Mouse (Mus musculus): Measurements from ENCODE around the gene Lama1. TPM values are rescaled to one million over a fixed set of nuclear protein-coding genes. Genes with fewer than 3 reads are reported as not detected.
"Not testable (repeated sequence)": the region's sequence is repeated elsewhere in the genome, so short reads cannot be mapped to it uniquely, and the experiment has no call there.

Lama1 gene
- polyA plus RNA-seq, 1 experiment from 2014 or later, result 0.84 TPM

DNA sequence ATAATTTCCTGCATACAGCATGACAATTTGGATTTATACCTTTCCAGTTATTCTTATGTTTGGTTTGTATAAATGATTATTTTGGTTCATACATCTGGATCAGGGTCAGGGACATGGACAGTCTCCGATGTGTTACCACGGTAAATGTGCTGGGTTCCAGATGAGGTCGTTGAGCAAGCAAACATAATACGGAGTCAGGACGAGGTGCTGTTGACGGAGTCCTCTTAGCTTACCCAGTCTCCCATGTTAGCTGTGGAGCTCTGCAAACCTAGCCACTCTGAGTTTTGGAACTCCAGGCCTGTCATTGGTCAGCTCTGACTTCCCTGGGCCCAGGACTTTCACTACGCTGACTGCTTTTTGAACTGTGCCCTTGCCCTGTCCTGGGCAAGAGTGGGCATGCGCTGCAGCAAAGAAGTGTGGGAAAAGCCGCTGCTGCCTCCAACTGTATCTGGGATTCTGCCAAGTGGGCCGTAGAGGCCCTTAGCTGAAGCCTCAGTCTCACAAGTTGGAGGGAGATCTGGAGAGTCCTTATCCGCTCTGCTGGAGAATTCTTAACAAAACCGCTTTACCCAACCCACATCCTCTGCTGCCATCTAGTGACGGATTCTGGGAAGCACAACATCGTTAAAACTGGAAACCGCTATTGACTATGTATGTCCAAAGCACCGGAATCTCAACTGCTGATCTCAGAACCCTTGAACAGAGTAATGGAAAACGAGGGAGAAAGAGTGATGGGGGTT is 140.5 kb downstream of the Lama1 start:
- Histone ChIP-seq H3K4me1 (ENCODE audit: control insufficient read depth in 2 of 2, insufficient read depth in 2 of 2, low read length in 2 of 2) (no peaks in the 10 kb centered on the region), H3K9ac (ENCODE audit: low read length) (no peak overlapping the region), H3K4me2 (ENCODE audit: low read length) (0 out of 2 replicates have a peak overlapping the region, but pooled peaks have one; percentile 31), H3K9me3 (ENCODE audit: control insufficient read depth, low read length) (0 out of 2 replicates have a peak, but pooled peaks cover 3% of the 10 kb centered on the region), H3K27me3 (ENCODE audit: control insufficient read depth, insufficient read depth, low read length) (no peaks in the 10 kb centered on the region), H3K36me3 (ENCODE audit: control insufficient read depth, insufficient read depth, low read length) (no peaks in the 10 kb centered on the region), H3K4me3 (ENCODE audit: control insufficient read depth in 1 of 2, insufficient read depth in 1 of 2, low read depth in 1 of 2, low read length in 2 of 2) (no peak overlapping the region), H3K27ac (replicated peaks in 1 of 2; ENCODE audit: control insufficient read depth in 1 of 2, insufficient read depth in 1 of 2, low read depth in 2 of 2, low read length in 2 of 2) (no peak overlapping the region)
- WGBS, result 61% methylated on average over 17 of the region's 17 CpGs
- ATAC-seq (ENCODE audit: insufficient number of reproducible peaks, insufficient read depth, low FRiP score, low read depth), result no peak

DNA sequence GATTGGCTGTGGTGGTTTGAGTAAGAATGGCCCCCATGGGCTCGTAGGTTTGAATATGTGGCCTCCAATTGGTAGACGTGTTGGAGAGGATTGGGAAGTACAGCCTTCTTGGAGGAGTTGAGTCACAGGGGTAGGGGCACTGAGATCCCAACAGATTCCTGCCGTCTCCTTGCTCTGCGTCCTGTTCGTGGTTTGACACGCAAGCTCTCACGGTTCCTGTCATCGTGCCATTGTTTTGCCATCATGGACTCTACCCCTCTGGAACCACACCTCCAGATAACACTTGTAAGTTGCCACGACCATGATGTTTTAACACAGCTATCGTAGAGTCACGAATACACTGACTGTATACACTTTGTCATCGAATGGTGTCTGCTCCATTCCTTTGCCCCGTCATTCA is 141.9 kb downstream of the Lama1 start:
- Histone ChIP-seq H3K4me2 (ENCODE audit: low read length) (no peak overlapping the region), H3K36me3 (ENCODE audit: control insufficient read depth, insufficient read depth, low read length) (peaks cover 3% of the 10 kb centered on the region; the same call in 1 of the 2 replicates), H3K27ac (replicated peaks in 1 of 2; ENCODE audit: control insufficient read depth in 1 of 2, insufficient read depth in 1 of 2, low read depth in 2 of 2, low read length in 2 of 2) (no peak overlapping the region), H3K9me3 (ENCODE audit: control insufficient read depth, low read length) (0 out of 2 replicates have a peak, but pooled peaks cover 3% of the 10 kb centered on the region), H3K27me3 (ENCODE audit: control insufficient read depth, insufficient read depth, low read length) (no peaks in the 10 kb centered on the region), H3K9ac (ENCODE audit: low read length) (no peak overlapping the region), H3K4me3 (ENCODE audit: control insufficient read depth in 1 of 2, insufficient read depth in 1 of 2, low read depth in 1 of 2, low read length in 2 of 2) (no peak overlapping the region), H3K4me1 (ENCODE audit: control insufficient read depth in 2 of 2, insufficient read depth in 2 of 2, low read length in 2 of 2) (no peaks in the 10 kb centered on the region)
- 81% methylated on average over 13 of the region's 13 CpGs for WGBS
- no peak for ATAC-seq (ENCODE audit: insufficient number of reproducible peaks, insufficient read depth, low FRiP score, low read depth)

GRCm38 (mm10) chr17:67841494-67841893 is 144.4 kb downstream of the Lama1 start:
- 93% methylated on average over 2 of the region's 2 CpGs for WGBS
- ATAC-seq (ENCODE audit: insufficient number of reproducible peaks, insufficient read depth, low FRiP score, low read depth); H3K4me3 ChIP-seq (ENCODE audit: control insufficient read depth in 1 of 2, insufficient read depth in 1 of 2, low read depth in 1 of 2, low read length in 2 of 2); H3K4me1 ChIP-seq (ENCODE audit: control insufficient read depth in 2 of 2, insufficient read depth in 2 of 2, low read length in 2 of 2); H3K9ac ChIP-seq (ENCODE audit: low read length); H3K4me2 ChIP-seq (ENCODE audit: low read length); H3K36me3 ChIP-seq (ENCODE audit: control insufficient read depth, insufficient read depth, low read length); H3K27ac ChIP-seq (replicated peaks in 1 of 2; ENCODE audit: control insufficient read depth in 1 of 2, insufficient read depth in 1 of 2, low read depth in 2 of 2, low read length in 2 of 2); H3K9me3 ChIP-seq (ENCODE audit: control insufficient read depth, low read length); H3K27me3 ChIP-seq (ENCODE audit: control insufficient read depth, insufficient read depth, low read length): not testable (repeated sequence)

- ATAC-seq (ENCODE audit: insufficient number of reproducible peaks, insufficient read depth, low FRiP score, low read depth), result no peak
- Histone ChIP-seq H3K9me3 (ENCODE audit: control insufficient read depth, low read length) (no peaks in the 10 kb centered on the region), H3K36me3 (ENCODE audit: control insufficient read depth, insufficient read depth, low read length) (peaks cover 32% of the 10 kb centered on the region; the same call in 1 of the 2 replicates), H3K27me3 (ENCODE audit: control insufficient read depth, insufficient read depth, low read length) (peaks cover 49% of the 10 kb centered on the region), H3K27ac (replicated peaks in 1 of 2; ENCODE audit: control insufficient read depth in 1 of 2, insufficient read depth in 1 of 2, low read depth in 2 of 2, low read length in 2 of 2) (no peak overlapping the region), H3K4me2 (ENCODE audit: low read length) (no peak overlapping the region), H3K9ac (ENCODE audit: low read length) (no peak overlapping the region), H3K4me3 (ENCODE audit: control insufficient read depth in 1 of 2, insufficient read depth in 1 of 2, low read depth in 1 of 2, low read length in 2 of 2) (no peak overlapping the region), H3K4me1 (ENCODE audit: control insufficient read depth in 2 of 2, insufficient read depth in 2 of 2, low read length in 2 of 2) (0 out of 4 replicates have a peak, but pooled peaks cover 2 to 5% of the 10 kb centered on the region in 2 experiments)
- WGBS, result 90% methylated on average over 10 of the region's 10 CpGs
These were observed 164.1 kb downstream of the Lama1 start for GRCm38 (mm10) chr17:67861080-67861630.

GRCm38 (mm10) chr17:67861744-67862535 is 164.9 kb downstream of the Lama1 start:
- no peak overlapping the region for H3K4me2 ChIP-seq (ENCODE audit: low read length)
- H3K4me1 ChIP-seq (ENCODE audit: control insufficient read depth in 2 of 2, insufficient read depth in 2 of 2, low read length in 2 of 2), result 0 out of 4 replicates have a peak, but pooled peaks cover 2 to 5% of the 10 kb centered on the region in 2 experiments
- no peak overlapping the region for H3K9ac ChIP-seq (ENCODE audit: low read length)
- H3K27me3 ChIP-seq (ENCODE audit: control insufficient read depth, insufficient read depth, low read length), result peaks cover 57% of the 10 kb centered on the region
- WGBS, result 78% methylated on average over 16 of the region's 16 CpGs
- H3K27ac ChIP-seq (replicated peaks in 1 of 2; ENCODE audit: control insufficient read depth in 1 of 2, insufficient read depth in 1 of 2, low read depth in 2 of 2, low read length in 2 of 2), result no peak overlapping the region
- peaks cover 32% of the 10 kb centered on the region; the same call in 1 of the 2 replicates for H3K36me3 ChIP-seq (ENCODE audit: control insufficient read depth, insufficient read depth, low read length)
- no peak overlapping the region for H3K4me3 ChIP-seq (ENCODE audit: control insufficient read depth in 1 of 2, insufficient read depth in 1 of 2, low read depth in 1 of 2, low read length in 2 of 2)
- no peaks in the 10 kb centered on the region for H3K9me3 ChIP-seq (ENCODE audit: control insufficient read depth, low read length)
- ATAC-seq (ENCODE audit: insufficient number of reproducible peaks, insufficient read depth, low FRiP score, low read depth), result no peak

- 0 out of 4 replicates have a peak, but pooled peaks cover 2 to 5% of the 10 kb centered on the region in 2 experiments for H3K4me1 ChIP-seq (ENCODE audit: control insufficient read depth in 2 of 2, insufficient read depth in 2 of 2, low read length in 2 of 2)
- H3K4me3 ChIP-seq (ENCODE audit: control insufficient read depth in 1 of 2, insufficient read depth in 1 of 2, low read depth in 1 of 2, low read length in 2 of 2), result no peak overlapping the region
- H3K36me3 ChIP-seq (ENCODE audit: control insufficient read depth, insufficient read depth, low read length), result peaks cover 17% of the 10 kb centered on the region; the same call in 1 of the 2 replicates
- ATAC-seq (ENCODE audit: insufficient number of reproducible peaks, insufficient read depth, low FRiP score, low read depth), result peak; percentile 48
- H3K9me3 ChIP-seq (ENCODE audit: control insufficient read depth, low read length), result 0 out of 2 replicates have a peak, but pooled peaks cover 3% of the 10 kb centered on the region
- peaks cover 76% of the 10 kb centered on the region for H3K27me3 ChIP-seq (ENCODE audit: control insufficient read depth, insufficient read depth, low read length)
- no peak overlapping the region for H3K9ac ChIP-seq (ENCODE audit: low read length)
- 31% methylated on average over 10 of the region's 10 CpGs for WGBS
- H3K27ac ChIP-seq (replicated peaks in 1 of 2; ENCODE audit: control insufficient read depth in 1 of 2, insufficient read depth in 1 of 2, low read depth in 2 of 2, low read length in 2 of 2), result no peak overlapping the region
- H3K4me2 ChIP-seq (ENCODE audit: low read length), result no peak overlapping the region
These were observed 167.3 kb downstream of the Lama1 start for GRCm38 (mm10) chr17:67864363-67864762.

DNA sequence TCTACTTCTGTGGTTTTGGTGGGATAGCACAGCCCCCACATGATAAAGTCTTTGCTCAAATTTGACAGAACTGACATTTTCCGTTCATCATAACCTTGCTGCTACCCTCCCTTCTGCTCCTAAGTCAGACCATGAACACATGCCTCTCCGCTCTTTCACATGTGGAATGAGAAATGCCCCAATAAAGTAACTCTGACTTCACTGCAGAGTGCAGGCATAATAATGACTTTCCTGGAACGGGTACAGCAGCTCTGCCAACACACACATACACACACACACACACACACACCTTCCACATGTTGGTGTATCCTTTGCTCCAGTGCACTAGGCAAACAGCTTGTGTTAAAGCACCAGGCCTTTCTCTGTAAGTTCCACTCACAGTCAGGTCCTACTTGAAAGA is 167.9 kb downstream of the Lama1 start:
- H3K4me1 ChIP-seq (ENCODE audit: control insufficient read depth in 2 of 2, insufficient read depth in 2 of 2, low read length in 2 of 2), result 0 out of 4 replicates have a peak, but pooled peaks cover 2 to 5% of the 10 kb centered on the region in 2 experiments
- 0 out of 2 replicates have a peak, but pooled peaks cover 3% of the 10 kb centered on the region for H3K9me3 ChIP-seq (ENCODE audit: control insufficient read depth, low read length)
- peaks cover 78% of the 10 kb centered on the region for H3K27me3 ChIP-seq (ENCODE audit: control insufficient read depth, insufficient read depth, low read length)
- ATAC-seq (ENCODE audit: insufficient number of reproducible peaks, insufficient read depth, low FRiP score, low read depth), result no peak
- 68% methylated on average over 3 of the region's 3 CpGs for WGBS
- no peak overlapping the region for H3K9ac ChIP-seq (ENCODE audit: low read length)
- H3K36me3 ChIP-seq (ENCODE audit: control insufficient read depth, insufficient read depth, low read length), result peaks cover 16% of the 10 kb centered on the region; the same call in 1 of the 2 replicates
- H3K4me2 ChIP-seq (ENCODE audit: low read length), result no peak overlapping the region
- no peak overlapping the region for H3K27ac ChIP-seq (replicated peaks in 1 of 2; ENCODE audit: control insufficient read depth in 1 of 2, insufficient read depth in 1 of 2, low read depth in 2 of 2, low read length in 2 of 2)
- H3K4me3 ChIP-seq (ENCODE audit: control insufficient read depth in 1 of 2, insufficient read depth in 1 of 2, low read depth in 1 of 2, low read length in 2 of 2), result no peak overlapping the region
